Mouse (Mus musculus): ENCODE data around the gene Ifi207. TPM values are rescaled to one million over a fixed set of nuclear protein-coding genes. Genes with fewer than 3 reads are reported as not detected.

Gene Ifi207
- polyA plus RNA-seq, 1 experiment = not detected

Other genes starting within 250 kb of the Ifi207 start
- gene Ifi214, start 205.8 kb downstream of the Ifi207 start, polyA plus RNA-seq (2012) = not detected in 2 replicates
- gene Ifi213, start 142.5 kb downstream of the Ifi207 start, polyA plus RNA-seq (2012) = not detected in 2 replicates
- gene Ifi209, start 110.8 kb downstream of the Ifi207 start, polyA plus RNA-seq (2012) = not detected in 2 replicates
- gene Ifi208, start 68.1 kb downstream of the Ifi207 start, polyA plus RNA-seq (2012) = 0.01 TPM in 1 of 2 replicates, not detected in the other
- gene Ifi204, start 25.2 kb upstream of the Ifi207 start, polyA plus RNA-seq (2012) = not detected in 2 replicates
- not detected in 2 replicates for gene Ifi211, start 171.3 kb upstream of the Ifi207 start, polyA plus RNA-seq (2012)
- gene Mndal, start 200.7 kb upstream of the Ifi207 start, polyA plus RNA-seq (2012) = not detected in 2 replicates
- 0.02 TPM in 1 of 2 replicates, not detected in the other for gene Ifi203, start 200.9 kb upstream of the Ifi207 start, polyA plus RNA-seq (2012)
- not detected in 2 replicates for gene Ifi202b, start 241.0 kb upstream of the Ifi207 start, polyA plus RNA-seq (2012)

All from erythroblast, embryonic 14.5 days (primary cell).